Mouse (Mus musculus): ENCODE results near the gene Cyp4f39. TPM values are rescaled to one million over a fixed set of nuclear protein-coding genes. Genes with fewer than 3 reads are reported as not detected.

Cyp4f39 gene
- polyA plus RNA-seq (2012; rRNA removed) = 0.74 and 0.75 TPM in 2 replicates

- no peak for DNase-seq (ENCODE audit: low read depth, low spot score)
- WGBS = 3% methylated on average over 19 of the region's 19 CpGs
Measured at GRCm38 (mm10) chr17:32452482-32452881, at the start of gene Cyp4f39. TSS of gene Cyp4f39 (plus strand) at chr17:32452723.

GRCm38 (mm10) chr17:32402779-32403157, 49.8 kb upstream of the Cyp4f39 start:
- WGBS = 71% methylated on average over 11 of the region's 11 CpGs
- no peak for DNase-seq (ENCODE audit: low read depth, low spot score)

GRCm38 (mm10) chr17:32403417-32403816, 49.1 kb upstream of the Cyp4f39 start, which contains the start of gene Rasal3:
TSS of gene Rasal3 (minus strand) at chr17:32403583.
- DNase-seq (ENCODE audit: low read depth, low spot score) = no peak
- WGBS = 59% methylated on average over 8 of the region's 8 CpGs

- 66% methylated on average over 6 of the region's 6 CpGs for WGBS
- DNase-seq (ENCODE audit: low read depth, low spot score) = no peak
Measured at GRCm38 (mm10) chr17:32411898-32412297, 40.6 kb upstream of the Cyp4f39 start.

GRCm38 (mm10) chr17:32415417-32416020, 37.0 kb upstream of the Cyp4f39 start:
- DNase-seq (ENCODE audit: low read depth, low spot score) = no peak

GRCm38 (mm10) chr17:32416771-32417170, 35.8 kb upstream of the Cyp4f39 start:
- WGBS = 92% methylated on average over 14 of the region's 14 CpGs

More at GRCm38 (mm10) chr17:32415417-32416020, 37.0 kb upstream of the Cyp4f39 start:
- whole genome bisulfite sequencing = 38% methylated on average over 24 of the region's 24 CpGs

GRCm38 (mm10) chr17:32419989-32420388, 32.5 kb upstream of the Cyp4f39 start:
- DNase-seq (ENCODE audit: low read depth, low spot score) = no peak
- WGBS = 23% methylated on average over 2 of the region's 2 CpGs

More at GRCm38 (mm10) chr17:32416771-32417170, 35.8 kb upstream of the Cyp4f39 start:
- no peak for DNase-seq (ENCODE audit: low read depth, low spot score)

- no peak for DNase-seq (ENCODE audit: low read depth, low spot score)
- 77% methylated on average over 8 of the region's 8 CpGs for WGBS
Measured at GRCm38 (mm10) chr17:32420781-32421180, 31.7 kb upstream of the Cyp4f39 start.

- 81% methylated on average over 2 of the region's 2 CpGs for WGBS
Measured at GRCm38 (mm10) chr17:32424034-32424433, 28.5 kb upstream of the Cyp4f39 start, which contains the start of gene Pglyrp2. TSS of gene Pglyrp2 (minus strand) at chr17:32424167.

GRCm38 (mm10) chr17:32426610-32427009, 25.9 kb upstream of the Cyp4f39 start:
- DNase-seq (ENCODE audit: low read depth, low spot score) = no peak

More at GRCm38 (mm10) chr17:32424034-32424433, 28.5 kb upstream of the Cyp4f39 start, which contains the start of gene Pglyrp2:
- no peak for DNase-seq (ENCODE audit: low read depth, low spot score)

GRCm38 (mm10) chr17:32431972-32432371, 20.6 kb upstream of the Cyp4f39 start:
- WGBS = 49% methylated on average over 3 of the region's 3 CpGs
- DNase-seq (ENCODE audit: low read depth, low spot score) = no peak

- 58% methylated on average over 4 of the region's 4 CpGs for WGBS
- no peak for DNase-seq (ENCODE audit: low read depth, low spot score)
Measured at GRCm38 (mm10) chr17:32434324-32434723, 18.2 kb upstream of the Cyp4f39 start.

- 73% methylated on average over 5 of the region's 5 CpGs for WGBS
- no peak for DNase-seq (ENCODE audit: low read depth, low spot score)
Measured at GRCm38 (mm10) chr17:32435151-32435550, 17.4 kb upstream of the Cyp4f39 start.

- no peak for DNase-seq (ENCODE audit: low read depth, low spot score)
- 91% methylated on average over 4 of the region's 4 CpGs for WGBS
Measured at GRCm38 (mm10) chr17:32437106-32437505, 15.4 kb upstream of the Cyp4f39 start.

- no peak for DNase-seq (ENCODE audit: low read depth, low spot score)
- WGBS = 69% methylated on average over 6 of the region's 6 CpGs
Measured at GRCm38 (mm10) chr17:32443245-32443644, 9.3 kb upstream of the Cyp4f39 start.

GRCm38 (mm10) chr17:32445016-32445415, 7.5 kb upstream of the Cyp4f39 start:
- DNase-seq (ENCODE audit: low read depth, low spot score) = no peak
- WGBS = 58% methylated on average over 5 of the region's 5 CpGs

- no peak for DNase-seq (ENCODE audit: low read depth, low spot score)
Measured at GRCm38 (mm10) chr17:32447195-32447594, 5.3 kb upstream of the Cyp4f39 start.

GRCm38 (mm10) chr17:32449042-32449441, 3.5 kb upstream of the Cyp4f39 start:
- DNase-seq (ENCODE audit: low read depth, low spot score) = no peak
- 100% methylated on average over 1 of the region's 1 CpGs for WGBS

GRCm38 (mm10) chr17:32450844-32451537, 1.5 kb upstream of the Cyp4f39 start:
- DNase-seq (ENCODE audit: low read depth, low spot score) = no peak
- WGBS = 27% methylated on average over 2 of the region's 2 CpGs

GRCm38 (mm10) chr17:32454188-32454587, 1.7 kb downstream of the Cyp4f39 start:
- DNase-seq (ENCODE audit: low read depth, low spot score) = no peak
- 35% methylated on average over 4 of the region's 4 CpGs for WGBS

GRCm38 (mm10) chr17:32454997-32455396, 2.5 kb downstream of the Cyp4f39 start:
- no peak for DNase-seq (ENCODE audit: low read depth, low spot score)
- 14% methylated on average over 2 of the region's 2 CpGs for WGBS

Data from large intestine, adult 2 months (tissue).